Mouse (Mus musculus) midbrain, embryonic 12.5 days (tissue): ENCODE data around the gene Ccl3. TPM values are rescaled to one million over a fixed set of nuclear protein-coding genes. Genes with fewer than 3 reads are reported as not detected.

Source experiments
- ATAC-seq: fragments of 200-750 bp; cut with Nextera tagmentation; 2 replicates; pipeline ENCODE4 v1.8.0; 2017; ENCODE audit warnings: low read depth, moderate TSS enrichment, moderate library complexity; ENCODE audit not compliant: low FRiP score
- H3K27ac ChIP-seq: fragments of 300-500 bp; sonication (generic); replicated peaks from 2 replicates; pipeline ENCODE4 v1.5.1; 2016; ENCODE audit warnings: mild to moderate bottlenecking
- H3K27me3 ChIP-seq: fragments of 300-500 bp; sonication (generic); 2 replicates; pipeline ENCODE4 v1.6.1; 2016; ENCODE audit warnings: mild to moderate bottlenecking
- H3K36me3 ChIP-seq: fragments of 300-500 bp; sonication (generic); 2 replicates; pipeline ENCODE4 v1.6.1; 2016
- H3K4me1 ChIP-seq: fragments of 300-500 bp; sonication (generic); 2 replicates; pipeline ENCODE4 v1.6.1; 2016
- H3K4me2 ChIP-seq: fragments of 300-500 bp; sonication (generic); replicated peaks from 2 replicates; pipeline ENCODE4 v1.6.1; 2016; ENCODE audit warnings: mild to moderate bottlenecking, moderate library complexity
- H3K4me3 ChIP-seq: fragments of 300-500 bp; sonication (generic); 2 replicates; pipeline ENCODE4 v1.5.1; 2016; ENCODE audit warnings: mild to moderate bottlenecking
- H3K9ac ChIP-seq: fragments of 300-500 bp; sonication (generic); replicated peaks from 2 replicates; pipeline ENCODE4 v1.6.1; 2016; ENCODE audit warnings: mild to moderate bottlenecking, moderate library complexity
- H3K9me3 ChIP-seq: fragments of 300-500 bp; sonication (generic); 2 replicates; pipeline ENCODE4 v1.6.1; 2016; ENCODE audit warnings: mild to moderate bottlenecking
- WGBS: fragments of 180-500 bp; shearing (Covaris S2); methylation state at CpG from one replicate; pipeline ENCODE4 v1.1.7; 2016; 5-methylcytosine and 5-hydroxymethylcytosine counted together
- polyA plus RNA-seq: library from polyadenylated mRNA; unstranded; fragments of >200 nt; fragmentation: Nextera tagmentation; extraction: Ambion mirVana; gene quantifications from 2 replicates; pipeline ENCODE4 v1.2.1, GENCODE M21; 2016

Gene Ccl3
- polyA plus RNA-seq, 1 experiment from 2014 or later: 1.2 TPM

DNA sequence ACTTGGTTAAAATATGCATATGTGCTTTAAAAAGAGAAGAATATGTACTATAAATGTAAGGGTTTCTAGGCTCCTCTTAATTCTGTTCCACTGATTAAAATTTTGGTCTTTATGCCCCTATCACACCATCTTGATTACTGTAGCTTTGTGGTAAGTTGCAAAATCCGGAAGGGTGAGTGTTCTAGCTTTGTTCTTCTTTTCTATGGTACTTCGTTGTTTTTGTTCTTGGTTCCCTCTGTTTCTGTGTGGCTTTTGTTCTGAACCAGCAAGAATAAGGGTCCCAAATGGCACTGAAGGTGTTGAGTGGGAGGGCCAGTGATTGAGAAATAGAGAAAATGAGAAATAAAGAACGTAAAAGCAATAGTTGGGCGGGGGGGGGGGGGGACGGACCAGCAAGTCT is 30.9 kb downstream of the Ccl3 start:
- no peak for ATAC-seq
- no peaks in the 10 kb centered on the region for H3K27me3 ChIP-seq
- no peak overlapping the region for H3K4me2 ChIP-seq
- no peak overlapping the region for H3K4me3 ChIP-seq
- H3K36me3 ChIP-seq: no peaks in the 10 kb centered on the region
- no peak overlapping the region for H3K27ac ChIP-seq
- no peak overlapping the region for H3K9ac ChIP-seq
- H3K9me3 ChIP-seq: no peaks in the 10 kb centered on the region
- 70% methylated on average over 5 of the region's 5 CpGs for WGBS
- H3K4me1 ChIP-seq: no peaks in the 10 kb centered on the region

- Histone ChIP-seq H3K27ac (no peak overlapping the region), H3K4me3 (no peak overlapping the region), H3K9me3 (no peaks in the 10 kb centered on the region), H3K27me3 (no peaks in the 10 kb centered on the region), H3K9ac (no peak overlapping the region), H3K4me2 (no peak overlapping the region), H3K4me1 (no peaks in the 10 kb centered on the region), H3K36me3 (no peaks in the 10 kb centered on the region)
- ATAC-seq: no peak
- WGBS: 85% methylated on average over 1 of the region's 1 CpGs
Measured at GRCm38 (mm10) chr11:83616586-83616985, 32.6 kb downstream of the Ccl3 start.

DNA sequence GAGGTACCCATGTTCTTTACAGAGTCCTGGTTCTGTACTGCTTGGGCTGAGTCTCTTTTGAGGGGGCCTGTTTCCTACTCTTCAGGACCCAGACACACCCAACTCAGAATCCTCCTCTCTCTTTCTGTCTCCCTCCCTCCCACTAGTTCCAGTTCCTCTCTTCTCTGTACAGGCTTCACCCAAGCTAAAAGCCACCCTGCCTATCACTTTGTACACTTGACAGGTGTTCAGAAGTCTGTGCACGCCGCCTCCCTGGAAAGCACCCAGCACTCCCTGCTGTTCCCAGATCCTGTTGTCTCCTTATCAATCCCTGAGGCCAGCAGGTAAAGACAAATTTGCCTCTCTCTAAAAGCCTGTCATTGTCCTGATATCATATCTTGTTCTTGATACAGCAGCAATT is 38.3 kb downstream of the Ccl3 start:
- 87% methylated on average over 2 of the region's 2 CpGs for WGBS
- no peaks in the 10 kb centered on the region for H3K9me3 ChIP-seq
- no peak for ATAC-seq

GRCm38 (mm10) chr11:83606396-83606795 is 42.8 kb downstream of the Ccl3 start:
- ATAC-seq: no peak
- Histone ChIP-seq H3K9me3 (no peaks in the 10 kb centered on the region), H3K4me2 (no peak overlapping the region), H3K36me3 (no peaks in the 10 kb centered on the region), H3K27me3 (no peaks in the 10 kb centered on the region), H3K9ac (no peak overlapping the region), H3K4me3 (no peak overlapping the region), H3K4me1 (no peaks in the 10 kb centered on the region), H3K27ac (no peak overlapping the region)
- 60% methylated on average over 1 of the region's 1 CpGs for WGBS

More for the DNA sequence above, 38.3 kb downstream of the Ccl3 start:
- Histone ChIP-seq H3K4me2 (no peak overlapping the region), H3K4me3 (no peak overlapping the region), H3K9ac (no peak overlapping the region), H3K4me1 (no peaks in the 10 kb centered on the region), H3K36me3 (no peaks in the 10 kb centered on the region), H3K27me3 (no peaks in the 10 kb centered on the region), H3K27ac (no peak overlapping the region)

DNA sequence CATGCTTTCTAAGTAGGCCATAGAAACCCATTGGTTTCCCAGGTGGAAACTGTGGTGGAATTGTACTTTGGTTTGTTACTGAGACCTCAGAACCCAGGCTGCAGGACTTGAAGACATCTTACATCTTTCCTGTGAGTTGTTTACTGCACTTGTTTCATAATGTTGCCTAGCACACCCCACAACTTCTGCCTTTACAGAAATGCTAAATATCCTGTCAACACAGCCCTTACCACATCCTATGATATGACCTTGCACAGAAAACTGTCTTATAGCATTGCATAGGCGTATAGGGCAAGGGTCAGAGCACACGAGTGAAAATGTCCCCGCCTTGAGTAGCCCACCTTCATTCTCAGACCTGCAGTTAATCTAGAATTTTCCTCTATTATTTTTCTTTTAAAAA is 43.6 kb downstream of the Ccl3 start:
- no peak overlapping the region for H3K4me3 ChIP-seq
- no peak for ATAC-seq
- WGBS: 93% methylated on average over 3 of the region's 3 CpGs
- no peaks in the 10 kb centered on the region for H3K4me1 ChIP-seq
- H3K27me3 ChIP-seq: no peaks in the 10 kb centered on the region
- no peaks in the 10 kb centered on the region for H3K36me3 ChIP-seq
- no peaks in the 10 kb centered on the region for H3K9me3 ChIP-seq
- no peak overlapping the region for H3K4me2 ChIP-seq
- no peak overlapping the region for H3K27ac ChIP-seq
- no peak overlapping the region for H3K9ac ChIP-seq

- WGBS: 91% methylated on average over 4 of the region's 4 CpGs
- Histone ChIP-seq H3K4me1 (no peaks in the 10 kb centered on the region), H3K27me3 (no peaks in the 10 kb centered on the region), H3K9me3 (no peaks in the 10 kb centered on the region), H3K9ac (no peak overlapping the region), H3K27ac (no peak overlapping the region), H3K36me3 (no peaks in the 10 kb centered on the region), H3K4me2 (no peak overlapping the region), H3K4me3 (no peak overlapping the region)
- ATAC-seq: no peak
Measured at GRCm38 (mm10) chr11:83604698-83605097, 44.5 kb downstream of the Ccl3 start.

DNA sequence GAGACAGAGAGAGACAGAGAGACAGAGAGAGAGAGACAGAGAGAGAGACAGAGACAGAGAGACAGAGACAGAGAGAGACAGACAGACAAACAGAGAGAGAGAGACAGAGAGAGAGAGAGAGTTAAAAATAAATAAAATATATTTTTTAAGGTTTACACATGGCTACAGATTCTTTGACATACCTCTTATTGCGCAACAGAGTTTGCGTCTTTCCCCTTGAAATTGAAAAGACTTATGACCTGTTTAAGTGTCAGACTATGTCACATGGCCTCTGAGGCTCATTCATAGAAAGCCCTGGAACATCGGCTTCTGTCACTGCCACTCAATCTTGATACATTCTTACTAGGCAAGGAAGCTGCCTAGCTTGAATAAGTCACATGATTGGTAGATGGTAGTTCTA is 45.8 kb downstream of the Ccl3 start:
- Histone ChIP-seq H3K9me3 (no peaks in the 10 kb centered on the region), H3K36me3 (no peaks in the 10 kb centered on the region), H3K27ac (no peak overlapping the region), H3K4me2 (no peak overlapping the region), H3K27me3 (no peaks in the 10 kb centered on the region), H3K4me3 (no peak overlapping the region), H3K4me1 (no peaks in the 10 kb centered on the region), H3K9ac (no peak overlapping the region)
- WGBS: 91% methylated on average over 3 of the region's 3 CpGs
- no peak for ATAC-seq

GRCm38 (mm10) chr11:83600576-83600975 is 48.6 kb downstream of the Ccl3 start:
- Histone ChIP-seq H3K9me3 (no peaks in the 10 kb centered on the region), H3K4me1 (no peaks in the 10 kb centered on the region), H3K4me2 (no peak overlapping the region), H3K36me3 (no peaks in the 10 kb centered on the region), H3K27me3 (no peaks in the 10 kb centered on the region), H3K9ac (no peak overlapping the region), H3K27ac (no peak overlapping the region), H3K4me3 (no peak overlapping the region)
- 91% methylated on average over 2 of the region's 2 CpGs for WGBS
- no peak for ATAC-seq

DNA sequence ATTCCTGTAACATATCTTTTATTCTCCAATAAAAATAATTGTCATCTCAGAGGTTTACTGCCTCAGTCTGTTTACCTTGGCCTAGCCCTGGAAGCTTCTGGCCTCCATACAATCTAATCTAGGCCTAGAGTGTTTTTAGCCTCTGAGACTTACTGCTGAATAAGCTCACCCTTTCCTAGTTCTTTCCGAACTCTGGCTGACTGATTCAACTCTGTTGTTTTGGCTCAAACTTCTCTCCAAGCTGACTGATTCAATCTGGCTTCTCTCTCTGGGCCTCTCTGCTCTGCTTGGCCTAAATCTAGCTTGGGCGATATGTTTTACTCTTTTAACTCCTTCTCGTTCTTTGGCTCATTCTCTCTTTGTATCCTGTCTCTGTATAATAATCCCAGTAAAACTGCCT is 50.2 kb downstream of the Ccl3 start:
- WGBS: 85% methylated on average over 3 of the region's 3 CpGs

GRCm38 (mm10) chr11:83598207-83598837 is 50.8 kb downstream of the Ccl3 start:
- Histone ChIP-seq H3K27ac (no peak overlapping the region), H3K4me1 (no peaks in the 10 kb centered on the region), H3K9me3 (no peaks in the 10 kb centered on the region), H3K9ac (no peak overlapping the region), H3K4me2 (no peak overlapping the region), H3K27me3 (no peaks in the 10 kb centered on the region), H3K4me3 (no peak overlapping the region), H3K36me3 (no peaks in the 10 kb centered on the region)
- ATAC-seq: no peak
- 89% methylated on average over 3 of the region's 3 CpGs for WGBS

More for the DNA sequence above, 50.2 kb downstream of the Ccl3 start:
- no peaks in the 10 kb centered on the region for H3K27me3 ChIP-seq
- no peak overlapping the region for H3K4me2 ChIP-seq
- no peak overlapping the region for H3K9ac ChIP-seq
- no peaks in the 10 kb centered on the region for H3K36me3 ChIP-seq
- no peaks in the 10 kb centered on the region for H3K4me1 ChIP-seq
- H3K27ac ChIP-seq: no peak overlapping the region
- ATAC-seq: no peak
- H3K4me3 ChIP-seq: no peak overlapping the region
- no peaks in the 10 kb centered on the region for H3K9me3 ChIP-seq

Other genes with a start within 250 kb of the Ccl3 start
- 13.6 and 13.9 TPM in 2 replicates for gene Rasl10b, start 240.2 kb downstream of the Ccl3 start, polyA plus RNA-seq
- gene Gas2l2, start 219.9 kb downstream of the Ccl3 start, polyA plus RNA-seq: not detected in 2 replicates
- 0.29 TPM in 1 of 2 replicates, not detected in the other for gene 1700020L24Rik, start 211.7 kb downstream of the Ccl3 start, polyA plus RNA-seq
- gene Mmp28, start 186.3 kb downstream of the Ccl3 start, polyA plus RNA-seq: 2.1 and 3.3 TPM in 2 replicates
- 13.3 and 17.0 TPM in 2 replicates for gene Taf15, start 176.3 kb downstream of the Ccl3 start, polyA plus RNA-seq
- gene Heatr9, start 127.2 kb downstream of the Ccl3 start, polyA plus RNA-seq: 0.12 TPM in 1 of 2 replicates, not detected in the other
- gene Ccl5, start 118.8 kb downstream of the Ccl3 start, polyA plus RNA-seq: not detected in 2 replicates
- 1.4 and 1.5 TPM in 2 replicates for gene Ccl9, start 70.7 kb downstream of the Ccl3 start, polyA plus RNA-seq
- 1.2 and 1.4 TPM in 2 replicates for gene Ccl6, start 56.3 kb downstream of the Ccl3 start, polyA plus RNA-seq
- not detected in 2 replicates for gene Rpl9-ps1, start 3.7 kb downstream of the Ccl3 start, polyA plus RNA-seq
- 0.38 and 0.50 TPM in 2 replicates for gene Ccl4, start 13.2 kb upstream of the Ccl3 start, polyA plus RNA-seq
- gene Wfdc17, start 54.6 kb upstream of the Ccl3 start, polyA plus RNA-seq: 0.48 and 1.4 TPM in 2 replicates
- not detected in 2 replicates for gene Wfdc18, start 59.7 kb upstream of the Ccl3 start, polyA plus RNA-seq
- not detected in 2 replicates for gene Wfdc21, start 97.6 kb upstream of the Ccl3 start, polyA plus RNA-seq
- 37.4 and 38.3 TPM in 2 replicates for gene Heatr6, start 104.3 kb upstream of the Ccl3 start, polyA plus RNA-seq
- not detected in 2 replicates for gene Hnf1b, start 200.7 kb upstream of the Ccl3 start, polyA plus RNA-seq